Mouse (Mus musculus) olfactory bulb, adult 2 months (tissue): Measurements from ENCODE around the gene Creb3. TPM values are rescaled to one million over a fixed set of nuclear protein-coding genes. Genes with fewer than 3 reads are reported as not detected.

ENCODE experiments used
- H3K27ac ChIP-seq: fragments of 200-500 bp; 2 replicates; pipeline ENCODE4 v1.5.1; 2012; ENCODE audit warnings: low read depth, low read length; ENCODE audit not compliant: insufficient read depth
- H3K4me1 ChIP-seq: fragments of 200-500 bp; 2 replicates; pipeline ENCODE4 v1.6.1; 2012; ENCODE audit warnings: low read length; ENCODE audit not compliant: control insufficient read depth, insufficient read depth
- H3K4me3 ChIP-seq: fragments of 200-500 bp; 2 replicates; pipeline ENCODE4 v1.5.1; 2012; ENCODE audit warnings: mild to moderate bottlenecking, low read depth, low read length, moderate library complexity; ENCODE audit not compliant: insufficient read depth
- CTCF ChIP-seq: fragments of 200-500 bp; IDR thresholded peaks from 2 replicates; pipeline ENCODE4 v1.5.1; 2012; ENCODE audit warnings: low read depth, mild to moderate bottlenecking, low read length, moderate library complexity; ENCODE audit not compliant: insufficient read depth
- POLR2A ChIP-seq: fragments of 200-500 bp; IDR thresholded peaks from 2 replicates; pipeline ENCODE4 v1.6.1; 2012; ENCODE audit warnings: mild to moderate bottlenecking, low read depth, low read length, moderate library complexity; ENCODE audit not compliant: insufficient read depth
- WGBS: fragments of 180-500 bp; shearing (Covaris S2); methylation state at CpG from one replicate; pipeline ENCODE4 v1.1.7; 2018; 5-methylcytosine and 5-hydroxymethylcytosine counted together
- polyA plus RNA-seq: library from polyadenylated mRNA; stranded (reverse); fragments of >200 nt; gene quantifications from 2 replicates; pipeline ENCODE4 v1.2.4, GENCODE M21; 2012; ENCODE audit warnings: low replicate concordance; ENCODE audit not compliant: missing spikeins, insufficient read depth, insufficient read length

Gene Creb3
- polyA plus RNA-seq, 1 experiment, result not detected

- H3K27ac ChIP-seq, result no peak overlapping the region
- peaks cover 10% of the 10 kb centered on the region for H3K4me1 ChIP-seq
- TF ChIP-seq POLR2A (no peak), CTCF (no peak)
- peak overlapping the region; percentile 94 for H3K4me3 ChIP-seq
- WGBS, result 24% methylated on average over 8 of the region's 8 CpGs
Measured at GRCm38 (mm10) chr4:43577237-43577881, 15.2 kb downstream of the Creb3 start.

GRCm38 (mm10) chr4:43578376-43579204 is 16.5 kb downstream of the Creb3 start, which contains the start of the genes Rgp1 and Gba2:
Gene Rgp1, plus strand, starts transcription at chr4:43578715.
Gene Gba2, minus strand, starts transcription at chr4:43578873.
- Histone ChIP-seq H3K27ac (peak within 1 kb of the TSS; percentile 31; the same call in 1 of the 2 replicates), H3K4me1 (peaks cover 10% of the 10 kb centered on the region), H3K4me3 (peak within 1 kb of the TSS; percentile 94)
- WGBS, result under 1% methylated on average over 76 of the region's 76 CpGs
- TF ChIP-seq POLR2A (peak; percentile 71), CTCF (no peak)

GRCm38 (mm10) chr4:43579256-43579655 is 17.1 kb downstream of the Creb3 start:
- TF ChIP-seq CTCF (no peak), POLR2A (no peak)
- Histone ChIP-seq H3K27ac (no peak overlapping the region), H3K4me1 (peaks cover 10% of the 10 kb centered on the region), H3K4me3 (peak overlapping the region; percentile 94)
- 1% methylated on average over 10 of the region's 10 CpGs for WGBS

GRCm38 (mm10) chr4:43579731-43580130 is 17.6 kb downstream of the Creb3 start:
- no peak overlapping the region for H3K27ac ChIP-seq
- no peak overlapping the region for H3K4me3 ChIP-seq
- 39% methylated on average over 6 of the region's 6 CpGs for WGBS
- peaks cover 10% of the 10 kb centered on the region for H3K4me1 ChIP-seq
- no peak for TF ChIP-seq POLR2A
- TF ChIP-seq CTCF, result no peak

GRCm38 (mm10) chr4:43580721-43581120 is 18.6 kb downstream of the Creb3 start:
- peaks cover 12% of the 10 kb centered on the region for H3K4me1 ChIP-seq
- 93% methylated on average over 5 of the region's 5 CpGs for WGBS
- H3K27ac ChIP-seq, result no peak overlapping the region
- TF ChIP-seq POLR2A, result no peak
- TF ChIP-seq CTCF, result no peak
- no peak overlapping the region for H3K4me3 ChIP-seq

- peaks cover 15% of the 10 kb centered on the region for H3K4me1 ChIP-seq
- 94% methylated on average over 12 of the region's 12 CpGs for WGBS
- TF ChIP-seq POLR2A, result no peak
- no peak for TF ChIP-seq CTCF
- no peak overlapping the region for H3K27ac ChIP-seq
- no peak overlapping the region for H3K4me3 ChIP-seq
Measured at GRCm38 (mm10) chr4:43581381-43581780, 19.2 kb downstream of the Creb3 start.

- H3K4me1 ChIP-seq, result peaks cover 13% of the 10 kb centered on the region
- H3K27ac ChIP-seq, result no peak overlapping the region
- 93% methylated on average over 5 of the region's 5 CpGs for WGBS
- H3K4me3 ChIP-seq, result no peak overlapping the region
- no peak for TF ChIP-seq CTCF
- TF ChIP-seq POLR2A, result no peak
Measured at GRCm38 (mm10) chr4:43582241-43582640, 20.1 kb downstream of the Creb3 start.

- 78% methylated on average over 7 of the region's 7 CpGs for WGBS
- TF ChIP-seq POLR2A, result no peak
Measured at GRCm38 (mm10) chr4:43583421-43583820, 21.3 kb downstream of the Creb3 start.

GRCm38 (mm10) chr4:43584444-43585416 is 22.6 kb downstream of the Creb3 start, which contains the start of gene Msmp:
Gene Msmp, minus strand, starts transcription at chr4:43584494.
- WGBS, result 69% methylated on average over 12 of the region's 12 CpGs
- H3K4me3 ChIP-seq, result no peak within 1 kb of the TSS

More at GRCm38 (mm10) chr4:43583421-43583820, 21.3 kb downstream of the Creb3 start:
- no peak overlapping the region for H3K27ac ChIP-seq
- peaks cover 13% of the 10 kb centered on the region for H3K4me1 ChIP-seq
- H3K4me3 ChIP-seq, result no peak overlapping the region

More at GRCm38 (mm10) chr4:43584444-43585416, 22.6 kb downstream of the Creb3 start, which contains the start of gene Msmp:
- Histone ChIP-seq H3K4me1 (peaks cover 11% of the 10 kb centered on the region), H3K27ac (no peak within 1 kb of the TSS)
- TF ChIP-seq POLR2A, result no peak
- no peak for TF ChIP-seq CTCF
